Mouse (Mus musculus) heart, postnatal 4 days (tissue): ENCODE measurements around the gene Ecel1. TPM values are rescaled to one million over a fixed set of nuclear protein-coding genes. Genes with fewer than 3 reads are reported as not detected.

ENCODE experiments used
- DNase-seq: peaks from one replicate; pipeline ENCODE4 v3.0.0; 2021
- total RNA-seq, 2 experiments: library from RNA; stranded (reverse); gene quantifications; 2 replicates each; pipeline ENCODE4 v1.2.3; 2021

Ecel1 gene
- total RNA-seq, 2 experiments from 2014 or later = 0.18 TPM; not detected in 1

GRCm38 (mm10) chr1:87170458-87170857 lies 14.1 kb upstream of the Ecel1 start:
- no peak for DNase-seq

- DNase-seq = no peak
Measured at GRCm38 (mm10) chr1:87164796-87165184, 8.5 kb upstream of the Ecel1 start.

GRCm38 (mm10) chr1:87164164-87164795 lies 8.0 kb upstream of the Ecel1 start:
- no peak for DNase-seq

- DNase-seq = no peak
Measured at GRCm38 (mm10) chr1:87159396-87159795, 3.1 kb upstream of the Ecel1 start.

DNA sequence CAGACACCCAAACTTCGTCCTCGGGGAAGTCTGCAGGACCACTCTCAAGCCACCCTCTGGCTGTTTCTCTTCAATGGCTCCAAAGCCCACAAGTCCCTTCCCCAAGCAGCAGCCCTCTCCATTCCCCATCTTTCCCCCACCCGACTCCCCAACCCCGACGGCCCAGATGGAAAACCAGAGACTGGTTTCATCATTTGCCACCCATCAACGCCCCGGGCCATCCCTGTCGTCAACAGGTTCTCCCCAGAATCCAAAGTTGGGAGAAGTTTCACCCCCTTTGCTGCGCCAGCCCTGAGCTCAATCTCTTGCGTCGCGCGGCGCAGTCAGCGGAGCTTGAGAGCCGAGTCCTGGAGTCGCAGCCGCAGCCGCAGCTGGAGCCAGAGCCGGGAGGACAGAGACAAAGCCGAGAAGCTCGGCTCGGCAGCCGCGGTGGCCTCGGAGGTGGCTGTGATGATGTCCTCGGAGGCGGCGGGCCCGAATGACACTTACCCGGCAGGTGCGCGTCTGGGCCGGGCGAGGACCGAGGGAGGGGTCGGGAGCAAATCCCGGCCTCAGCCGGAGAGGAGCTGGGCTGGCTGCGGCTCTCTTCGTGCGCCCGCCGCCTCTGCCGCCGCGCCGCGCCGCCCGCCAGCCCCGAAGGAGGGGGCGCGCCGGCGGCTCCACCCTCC lies 656 bp downstream of the Ecel1 start:
- no peak for DNase-seq

- DNase-seq = no peak
Measured at GRCm38 (mm10) chr1:87154501-87155120, 1.7 kb downstream of the Ecel1 start.

DNA sequence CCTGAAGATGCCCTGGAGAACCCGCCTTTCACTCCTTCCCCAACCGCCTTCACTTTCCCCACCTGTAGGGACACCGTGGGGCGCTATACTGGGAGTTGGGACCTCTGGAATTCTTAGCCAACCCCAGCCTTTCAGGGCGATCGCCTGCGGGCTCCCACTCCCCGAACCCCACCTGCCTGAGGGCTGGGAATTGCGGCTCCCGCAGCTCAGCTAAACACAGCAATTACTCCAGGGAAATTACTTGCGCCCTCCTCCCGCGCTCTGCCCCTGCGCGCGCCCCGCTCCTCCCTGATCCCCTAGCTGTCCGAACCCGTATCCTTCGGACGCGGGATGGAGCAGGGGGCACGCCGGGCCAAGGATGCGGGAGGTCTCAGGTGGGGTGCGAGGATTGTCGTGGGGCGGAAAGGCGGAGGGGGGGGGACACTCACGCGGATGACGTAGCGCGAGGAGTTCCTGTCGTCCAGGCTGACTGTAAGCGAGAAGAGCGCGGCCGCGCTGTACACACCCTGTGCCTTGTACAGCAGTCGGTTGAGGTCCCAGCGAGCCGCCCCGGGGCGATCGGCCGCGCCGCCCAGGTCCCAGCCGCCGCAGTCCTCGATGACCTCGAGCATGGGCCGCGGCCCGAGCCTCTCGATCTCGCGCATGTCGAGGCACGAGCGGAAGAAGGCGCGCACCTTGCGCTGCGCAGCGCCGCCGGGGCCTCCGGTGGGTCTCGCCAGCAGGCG lies 2.4 kb downstream of the Ecel1 start:
- no peak for DNase-seq

- no peak for DNase-seq
Measured at GRCm38 (mm10) chr1:87151286-87151685, 5.0 kb downstream of the Ecel1 start.

- no peak for DNase-seq
Measured at GRCm38 (mm10) chr1:87149422-87149821, 6.9 kb downstream of the Ecel1 start.

- DNase-seq = no peak
Measured at GRCm38 (mm10) chr1:87143141-87143540, 13.2 kb downstream of the Ecel1 start.

- peak; percentile 49 for DNase-seq
Measured at GRCm38 (mm10) chr1:87142456-87142855, 13.9 kb downstream of the Ecel1 start.

DNA sequence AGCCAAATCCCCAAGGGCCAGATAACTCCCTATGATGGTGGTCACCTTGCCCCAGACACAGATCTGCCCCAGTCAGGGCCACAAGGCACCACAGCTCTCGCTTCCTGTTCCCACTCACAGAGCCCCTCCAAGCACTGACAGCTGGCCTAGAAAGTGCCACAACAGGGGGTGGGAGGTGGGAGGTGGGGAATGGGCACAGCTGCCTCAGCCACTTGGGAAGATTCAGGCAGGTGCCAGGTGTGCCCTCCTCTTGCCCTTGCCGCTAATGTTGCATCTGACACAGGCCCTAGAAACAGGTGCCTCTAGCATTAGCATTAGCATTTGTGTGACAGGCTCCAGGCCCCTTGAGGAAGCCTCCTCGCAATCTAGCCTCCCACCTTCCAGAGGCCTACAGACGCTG lies 14.8 kb downstream of the Ecel1 start:
- DNase-seq = no peak

GRCm38 (mm10) chr1:87131803-87132202 lies 24.5 kb downstream of the Ecel1 start:
- no peak for DNase-seq

- DNase-seq = peak; percentile 25
Measured at GRCm38 (mm10) chr1:87127206-87128030, 28.9 kb downstream of the Ecel1 start.

GRCm38 (mm10) chr1:87124673-87125072 lies 31.6 kb downstream of the Ecel1 start, which contains the start of gene Akp3:
Gene Akp3 (plus strand): TSS chr1:87124973.
- DNase-seq = no peak

DNA sequence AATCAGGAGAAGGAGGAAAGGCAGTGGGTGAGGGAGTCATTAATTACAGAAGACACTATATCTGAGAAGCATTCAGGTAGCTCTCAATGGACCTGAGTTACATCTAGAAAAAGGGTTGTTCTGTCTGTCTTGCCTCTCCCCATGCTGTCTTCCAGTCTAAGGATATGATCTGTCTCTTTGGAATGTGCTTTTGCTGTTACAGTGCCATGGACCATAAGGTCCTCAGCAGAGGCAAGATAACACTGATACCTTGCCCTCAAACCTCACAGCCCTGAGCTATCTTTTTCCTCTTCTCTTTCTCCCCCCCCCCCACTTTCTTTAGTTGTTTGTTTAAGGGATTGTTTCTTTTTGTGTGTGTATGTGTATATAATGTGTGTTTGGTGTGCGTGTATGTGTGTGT lies 41.5 kb downstream of the Ecel1 start:
- DNase-seq = no peak

DNA sequence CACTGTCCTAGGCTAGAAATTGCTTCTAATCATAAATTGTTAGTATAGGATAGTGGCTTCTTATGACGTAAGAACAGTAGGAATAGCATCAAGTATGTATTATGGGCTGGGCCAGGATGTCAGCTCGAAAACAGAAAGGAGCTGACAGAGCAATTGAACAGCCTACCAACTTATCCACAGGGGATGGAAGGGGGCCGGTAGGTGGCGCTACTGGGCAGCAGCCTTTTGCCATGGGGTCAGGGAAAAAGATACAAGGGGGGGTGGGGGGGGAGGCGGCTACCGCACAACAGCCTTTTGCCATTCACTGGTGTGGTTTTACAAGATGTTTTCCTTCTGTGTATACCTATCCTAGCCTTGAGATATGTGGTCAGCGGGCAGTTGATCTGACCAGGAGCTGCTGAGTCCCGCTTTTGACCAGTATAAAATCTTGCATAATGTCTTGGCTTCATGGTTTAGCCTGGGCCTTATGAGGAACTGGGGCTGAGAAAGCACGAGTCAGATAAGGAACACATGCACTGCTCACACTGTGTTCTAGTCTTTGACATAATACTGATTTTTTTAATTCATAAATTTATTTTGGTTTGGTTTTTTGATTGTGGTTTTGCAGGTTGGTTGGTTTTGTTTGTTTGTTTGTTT lies 44.5 kb downstream of the Ecel1 start:
- peak; percentile 39 for DNase-seq

GRCm38 (mm10) chr1:87108564-87108963 lies 47.8 kb downstream of the Ecel1 start:
- no peak for DNase-seq

GRCm38 (mm10) chr1:87106536-87106935 lies 49.8 kb downstream of the Ecel1 start:
- DNase-seq = no peak

DNA sequence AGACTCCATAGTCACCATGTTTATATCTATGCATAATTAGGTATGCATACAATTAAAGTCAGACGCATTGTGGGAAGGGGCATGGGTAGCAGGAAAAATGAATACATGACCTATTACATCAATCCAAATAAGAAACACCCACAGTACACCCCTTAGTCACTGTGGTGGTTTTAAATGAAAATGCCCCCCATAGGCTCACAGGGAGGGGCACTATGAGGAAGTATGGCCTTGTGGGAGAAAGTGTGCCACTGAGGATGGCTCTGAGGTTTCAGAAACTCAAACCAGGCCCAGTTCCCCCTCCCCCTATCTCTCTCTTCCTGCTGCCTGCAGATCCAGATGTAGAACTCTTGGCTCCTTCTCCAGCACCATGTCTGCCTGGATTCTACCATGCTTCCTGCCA lies 52.4 kb downstream of the Ecel1 start:
- DNase-seq = no peak

- DNase-seq = no peak
Measured at GRCm38 (mm10) chr1:87102114-87102513, 54.2 kb downstream of the Ecel1 start.

- DNase-seq = no peak
Measured at GRCm38 (mm10) chr1:87101411-87101810, 54.9 kb downstream of the Ecel1 start, which contains the start of gene Alpi. Gene Alpi (minus strand): TSS chr1:87101606.
